Mouse (Mus musculus) neural tube, embryonic 15.5 days (tissue): ENCODE data around the gene Frmd4b. TPM values are rescaled to one million over a fixed set of nuclear protein-coding genes. Genes with fewer than 3 reads are reported as not detected.

Source experiments
- ATAC-seq: fragments of 200-750 bp; cut with Nextera tagmentation; 2 replicates; pipeline ENCODE4 v1.8.0; 2017; ENCODE audit warnings: mild to moderate bottlenecking, moderate TSS enrichment, moderate library complexity; ENCODE audit not compliant: low FRiP score
- H3K27ac ChIP-seq: fragments of 300-500 bp; sonication (generic); replicated peaks from 2 replicates; pipeline ENCODE4 v1.5.1; 2015; ENCODE audit warnings: mild to moderate bottlenecking, inconsistent platforms
- H3K27me3 ChIP-seq: fragments of 300-500 bp; sonication (generic); replicated peaks from 2 replicates; pipeline ENCODE4 v1.6.1; 2015; ENCODE audit warnings: inconsistent platforms
- H3K36me3 ChIP-seq: fragments of 300-500 bp; sonication (generic); 2 replicates; pipeline ENCODE4 v1.6.1; 2015; ENCODE audit warnings: inconsistent platforms
- H3K4me1 ChIP-seq: fragments of 300-500 bp; sonication (generic); 2 replicates; pipeline ENCODE4 v1.6.1; 2015; ENCODE audit warnings: inconsistent platforms
- H3K4me2 ChIP-seq: fragments of 300-500 bp; sonication (generic); 2 replicates; pipeline ENCODE4 v1.6.1; 2015; ENCODE audit warnings: inconsistent platforms, mild to moderate bottlenecking, moderate library complexity
- H3K4me3 ChIP-seq: fragments of 300-500 bp; sonication (generic); replicated peaks from 2 replicates; pipeline ENCODE4 v1.5.1; 2015; ENCODE audit warnings: mild to moderate bottlenecking, inconsistent platforms
- H3K9ac ChIP-seq: fragments of 300-500 bp; sonication (generic); replicated peaks from 2 replicates; pipeline ENCODE4 v1.6.1; 2015; ENCODE audit warnings: mild to moderate bottlenecking, inconsistent platforms
- H3K9me3 ChIP-seq: fragments of 300-500 bp; sonication (generic); replicated peaks from 2 replicates; pipeline ENCODE4 v1.6.1; 2016; ENCODE audit warnings: inconsistent platforms
- WGBS: fragments of 180-500 bp; shearing (Covaris S2); methylation state at CpG from one replicate; pipeline ENCODE4 v1.1.7; 2015; ENCODE audit warnings: mixed read lengths; 5-methylcytosine and 5-hydroxymethylcytosine counted together
- polyA plus RNA-seq: library from polyadenylated mRNA; unstranded; fragments of >200 nt; fragmentation: Nextera tagmentation; extraction: Ambion mirVana; gene quantifications from 2 replicates; pipeline ENCODE4 v1.2.1, GENCODE M21; 2015

Gene Frmd4b
- polyA plus RNA-seq, 1 experiment from 2014 or later = 19.8 TPM

DNA sequence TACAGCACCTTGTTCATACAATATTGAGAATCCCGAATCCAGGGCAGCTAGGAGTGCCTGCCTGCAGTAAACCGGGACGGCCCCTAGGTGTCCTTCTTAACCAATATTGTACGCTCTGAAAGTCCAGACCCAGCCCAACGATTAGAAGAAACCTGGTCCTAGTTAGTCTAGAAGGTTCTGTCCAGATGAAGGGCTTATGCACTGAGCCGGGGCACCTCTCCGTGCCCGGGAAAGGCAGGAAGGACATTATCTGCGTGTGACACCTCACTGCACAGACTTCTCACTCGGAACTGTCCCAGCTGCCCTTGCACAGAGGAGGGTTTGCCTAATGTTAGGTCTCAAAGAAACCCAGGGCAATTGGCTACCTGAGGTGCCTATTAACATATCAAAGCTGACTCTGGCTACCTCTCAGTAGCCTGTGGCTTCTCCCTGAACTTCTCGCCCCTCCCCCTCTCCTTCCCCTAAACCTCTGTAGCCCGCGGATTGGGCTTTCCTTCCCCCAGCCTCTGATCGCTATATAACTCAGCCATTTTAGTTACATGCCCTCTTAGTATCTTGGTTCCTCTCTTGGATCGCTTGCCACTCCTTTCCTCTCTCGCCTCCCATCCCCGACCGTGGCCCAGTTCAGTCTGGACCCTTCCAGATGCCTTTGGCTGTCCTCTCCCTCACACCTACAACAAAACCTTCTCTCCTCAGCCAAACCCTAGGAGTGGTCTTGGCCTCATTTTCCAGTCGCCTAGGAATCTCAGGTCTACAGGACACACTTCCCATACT, 339.1 kb downstream of the Frmd4b start:
- no peaks in the 10 kb centered on the region for H3K36me3 ChIP-seq
- peak overlapping the region; percentile 61 for H3K4me2 ChIP-seq
- 4% methylated on average over 19 of the region's 19 CpGs for WGBS
- H3K4me1 ChIP-seq = peaks cover 27% of the 10 kb centered on the region
- no peaks in the 10 kb centered on the region for H3K9me3 ChIP-seq
- H3K27ac ChIP-seq = no peak overlapping the region
- H3K4me3 ChIP-seq = peak overlapping the region; percentile 26
- no peaks in the 10 kb centered on the region for H3K27me3 ChIP-seq
- H3K9ac ChIP-seq = 0 out of 2 replicates have a peak overlapping the region, but pooled peaks have one; percentile 4
- ATAC-seq = peak; percentile 56; the same call in 1 of the 2 replicates

- Histone ChIP-seq H3K9me3 (no peaks in the 10 kb centered on the region), H3K9ac (no peak overlapping the region), H3K27me3 (no peaks in the 10 kb centered on the region), H3K27ac (peak overlapping the region; percentile 68; the same call in 1 of the 2 replicates), H3K4me1 (peaks cover 27% of the 10 kb centered on the region), H3K4me2 (no peak overlapping the region), H3K4me3 (no peak overlapping the region), H3K36me3 (no peaks in the 10 kb centered on the region)
- 60% methylated on average over 5 of the region's 5 CpGs for WGBS
- ATAC-seq = no peak
Observed at GRCm38 (mm10) chr6:97276890-97277497, 340.3 kb downstream of the Frmd4b start.

- H3K27me3 ChIP-seq = no peaks in the 10 kb centered on the region
- peak overlapping the region; percentile 31 for H3K4me2 ChIP-seq
- peak overlapping the region; percentile 68 for H3K27ac ChIP-seq
- 19% methylated on average over 4 of the region's 4 CpGs for WGBS
- ATAC-seq = no peak; the same call in 1 of the 2 replicates
- H3K9me3 ChIP-seq = no peaks in the 10 kb centered on the region
- peaks cover 27% of the 10 kb centered on the region for H3K4me1 ChIP-seq
- H3K36me3 ChIP-seq = no peaks in the 10 kb centered on the region
- H3K9ac ChIP-seq = no peak overlapping the region
- H3K4me3 ChIP-seq = no peak overlapping the region
Observed at GRCm38 (mm10) chr6:97276366-97276765, 341.0 kb downstream of the Frmd4b start.

GRCm38 (mm10) chr6:97275760-97276159, 341.6 kb downstream of the Frmd4b start:
- H3K4me3 ChIP-seq = no peak overlapping the region
- H3K4me2 ChIP-seq = peak overlapping the region; percentile 31
- WGBS = 22% methylated on average over 4 of the region's 4 CpGs
- peak overlapping the region; percentile 68 for H3K27ac ChIP-seq
- H3K27me3 ChIP-seq = no peaks in the 10 kb centered on the region
- peaks cover 27% of the 10 kb centered on the region for H3K4me1 ChIP-seq
- peak; percentile 75 for ATAC-seq
- no peak overlapping the region for H3K9ac ChIP-seq
- H3K36me3 ChIP-seq = no peaks in the 10 kb centered on the region
- H3K9me3 ChIP-seq = no peaks in the 10 kb centered on the region

GRCm38 (mm10) chr6:97273777-97274176, 343.6 kb downstream of the Frmd4b start:
- no peak for ATAC-seq
- Histone ChIP-seq H3K9me3 (no peaks in the 10 kb centered on the region), H3K4me1 (peaks cover 27% of the 10 kb centered on the region), H3K4me2 (no peak overlapping the region), H3K27ac (no peak overlapping the region), H3K36me3 (no peaks in the 10 kb centered on the region), H3K27me3 (no peaks in the 10 kb centered on the region), H3K4me3 (no peak overlapping the region), H3K9ac (no peak overlapping the region)
- WGBS = 88% methylated on average over 3 of the region's 3 CpGs

DNA sequence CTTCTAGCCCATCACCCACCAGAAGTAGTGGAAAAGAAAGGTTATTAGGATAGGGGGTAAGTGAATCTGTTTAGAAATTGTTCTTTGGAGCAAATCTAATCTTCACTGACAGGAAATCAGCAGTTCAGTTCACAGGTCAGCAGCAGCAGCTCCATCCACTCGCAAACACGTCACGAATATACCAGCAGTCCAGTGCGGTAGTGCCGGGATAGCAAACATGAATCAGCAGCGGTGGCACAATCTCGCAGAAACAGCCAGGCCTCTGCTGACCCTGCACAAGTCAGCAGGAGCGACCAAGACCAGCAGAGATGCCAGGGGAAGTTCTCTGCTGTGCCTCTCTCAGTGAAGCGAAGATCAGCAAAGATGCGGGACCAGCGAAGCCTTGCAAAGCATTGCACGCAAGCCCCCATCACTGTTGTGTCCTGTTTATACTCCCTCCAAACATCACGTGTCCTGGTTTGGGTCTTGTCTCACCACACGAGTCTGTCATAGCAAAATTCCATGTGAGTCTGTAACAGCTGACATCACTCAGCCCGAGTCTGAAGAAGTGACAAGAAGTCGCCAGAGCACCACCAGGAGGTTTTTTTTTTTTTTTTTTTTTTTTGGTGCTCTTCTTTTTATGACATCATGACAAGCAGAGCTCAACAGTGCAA, 344.2 kb downstream of the Frmd4b start:
- WGBS = 84% methylated on average over 16 of the region's 16 CpGs
- ATAC-seq = no peak
- no peak overlapping the region for H3K4me2 ChIP-seq
- no peaks in the 10 kb centered on the region for H3K27me3 ChIP-seq
- H3K9me3 ChIP-seq = no peaks in the 10 kb centered on the region
- H3K27ac ChIP-seq = no peak overlapping the region
- H3K4me1 ChIP-seq = peaks cover 21% of the 10 kb centered on the region
- H3K36me3 ChIP-seq = no peaks in the 10 kb centered on the region
- no peak overlapping the region for H3K9ac ChIP-seq
- no peak overlapping the region for H3K4me3 ChIP-seq

DNA sequence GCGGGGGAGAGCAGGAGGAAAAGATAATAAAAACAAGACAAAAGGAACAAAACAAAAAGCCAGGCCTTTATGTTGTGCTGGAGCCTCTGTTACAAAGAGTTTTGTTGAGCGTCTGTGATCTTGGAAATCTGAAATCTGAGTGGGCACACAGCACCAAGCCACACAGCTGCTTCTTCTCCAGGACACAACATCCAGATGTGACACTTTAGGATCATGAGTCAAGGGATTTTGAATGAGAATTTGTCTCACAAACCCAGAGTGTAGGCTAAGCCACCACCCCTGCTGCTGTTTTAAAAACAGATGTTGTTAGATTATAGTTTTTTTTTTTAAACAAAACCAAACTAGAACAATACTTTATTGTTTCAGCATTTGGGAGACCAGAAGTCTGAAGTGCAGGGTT, 345.0 kb downstream of the Frmd4b start:
- no peak overlapping the region for H3K9ac ChIP-seq
- ATAC-seq = no peak
- peaks cover 18% of the 10 kb centered on the region for H3K4me1 ChIP-seq
- H3K9me3 ChIP-seq = no peaks in the 10 kb centered on the region
- no peaks in the 10 kb centered on the region for H3K27me3 ChIP-seq
- no peak overlapping the region for H3K27ac ChIP-seq
- no peak overlapping the region for H3K4me3 ChIP-seq
- 42% methylated on average over 2 of the region's 2 CpGs for WGBS
- H3K4me2 ChIP-seq = no peak overlapping the region
- no peaks in the 10 kb centered on the region for H3K36me3 ChIP-seq

DNA sequence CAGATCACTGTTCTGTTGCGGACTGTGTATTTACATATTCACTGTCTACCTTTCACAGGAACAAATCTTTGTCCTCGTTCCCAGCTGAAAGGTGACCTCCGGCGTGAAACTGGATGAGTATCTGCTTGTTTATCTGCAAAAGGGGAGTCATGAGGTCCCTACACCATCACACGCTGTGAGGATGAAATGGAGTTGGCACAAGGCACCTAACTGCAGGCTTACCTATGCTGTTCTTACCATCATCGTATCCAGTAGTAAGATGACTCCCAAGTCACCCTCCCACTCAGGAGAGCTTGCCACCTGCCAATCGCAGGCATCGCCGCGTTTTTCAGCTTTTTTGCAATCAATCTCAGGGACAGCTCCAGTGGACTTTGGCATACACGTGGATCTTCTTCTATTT, 347.7 kb downstream of the Frmd4b start:
- H3K27ac ChIP-seq = no peak overlapping the region
- no peak overlapping the region for H3K4me2 ChIP-seq
- no peak for ATAC-seq
- no peak overlapping the region for H3K4me3 ChIP-seq
- H3K9me3 ChIP-seq = no peaks in the 10 kb centered on the region
- H3K36me3 ChIP-seq = no peaks in the 10 kb centered on the region
- 0 out of 2 replicates have a peak, but pooled peaks cover 5% of the 10 kb centered on the region for H3K4me1 ChIP-seq
- H3K9ac ChIP-seq = no peak overlapping the region
- WGBS = 75% methylated on average over 11 of the region's 11 CpGs
- H3K27me3 ChIP-seq = no peaks in the 10 kb centered on the region

GRCm38 (mm10) chr6:97267132-97267531, 350.2 kb downstream of the Frmd4b start:
- 99% methylated on average over 2 of the region's 2 CpGs for WGBS
- Histone ChIP-seq H3K4me2 (no peak overlapping the region), H3K4me3 (no peak overlapping the region), H3K4me1 (0 out of 2 replicates have a peak, but pooled peaks cover 5% of the 10 kb centered on the region), H3K9me3 (no peaks in the 10 kb centered on the region), H3K27me3 (no peaks in the 10 kb centered on the region), H3K27ac (no peak overlapping the region), H3K9ac (no peak overlapping the region), H3K36me3 (no peaks in the 10 kb centered on the region)
- ATAC-seq = no peak

DNA sequence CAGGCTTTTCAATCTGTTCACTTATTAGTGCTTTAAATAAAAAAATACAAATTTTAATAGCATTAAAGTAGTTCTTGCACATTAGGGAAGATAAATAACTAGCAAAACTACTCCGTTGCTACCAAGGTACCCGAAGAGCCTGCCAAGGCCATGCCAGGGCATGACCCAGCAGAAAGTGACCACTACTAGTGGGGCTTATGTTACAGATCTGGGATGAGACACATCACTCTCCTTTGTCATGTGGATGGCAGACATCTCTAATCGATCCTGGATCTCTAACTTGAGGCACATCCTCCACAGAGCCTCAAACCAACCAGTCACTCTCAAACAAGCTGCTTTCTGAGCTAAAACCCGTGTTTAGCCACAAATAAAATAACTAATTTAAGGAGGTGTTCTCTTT, 350.7 kb downstream of the Frmd4b start:
- ATAC-seq = no peak
- Histone ChIP-seq H3K9me3 (no peaks in the 10 kb centered on the region), H3K4me2 (no peak overlapping the region), H3K9ac (no peak overlapping the region), H3K36me3 (no peaks in the 10 kb centered on the region), H3K4me3 (no peak overlapping the region), H3K27ac (no peak overlapping the region), H3K4me1 (0 out of 2 replicates have a peak, but pooled peaks cover 5% of the 10 kb centered on the region), H3K27me3 (no peaks in the 10 kb centered on the region)
- WGBS = 92% methylated on average over 4 of the region's 4 CpGs

DNA sequence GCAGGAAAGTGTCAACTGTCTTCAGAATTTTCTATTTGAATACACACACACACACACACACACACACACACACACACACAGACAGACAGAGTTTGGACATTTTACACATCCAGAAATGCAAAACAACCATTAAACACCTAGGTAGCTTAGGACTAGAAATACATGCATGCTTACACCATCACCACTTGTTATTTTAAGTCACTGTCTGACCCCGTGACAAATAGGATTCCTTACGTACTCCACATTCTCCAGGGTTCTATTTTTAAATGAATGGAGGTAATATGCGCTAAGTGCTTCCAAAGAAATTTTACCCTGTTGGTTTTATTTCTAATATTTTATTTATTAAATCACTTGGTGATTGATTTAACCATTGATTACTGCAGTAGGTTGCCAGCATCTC, 351.6 kb downstream of the Frmd4b start:
- Histone ChIP-seq H3K4me3 (no peak overlapping the region), H3K9me3 (no peaks in the 10 kb centered on the region), H3K4me2 (no peak overlapping the region), H3K4me1 (0 out of 2 replicates have a peak, but pooled peaks cover 5% of the 10 kb centered on the region), H3K36me3 (no peaks in the 10 kb centered on the region), H3K9ac (no peak overlapping the region), H3K27me3 (no peaks in the 10 kb centered on the region), H3K27ac (no peak overlapping the region)
- ATAC-seq = no peak
- 74% methylated on average over 3 of the region's 3 CpGs for WGBS
